In genomic region chr11:69878399-69878798, GRCm38 (mm10) we compare ENCODE assay signal across 12 mouse cellular contexts. TPM values are rescaled to one million over a fixed set of nuclear protein-coding genes. Genes with fewer than 3 reads are reported as not detected.
DNase-seq lines count a peak whose midpoint lies in the region; ATAC-seq and TF ChIP-seq lines count a peak whose summit lies in the region.
"Had no signal": no experiment of that assay in that cellular context is flagged by ENCODE, and none has a peak within 500 bp of the region (broad histone marks: within the 10 kb centered on the region; RNA-seq: fewer than 3 reads in every experiment).

No protein-coding gene starts in this region.

- ATAC-seq in heart, embryonic 16.5 days (replicated peaks; ENCODE audit: extremely low read depth, insufficient read depth, low FRiP score): no peak
- no peak for ATAC-seq in midbrain, embryonic 11.5 days (ENCODE audit: low FRiP score)
- ATAC-seq in midbrain, embryonic 14.5 days (ENCODE audit: low FRiP score, low TSS enrichment): no peak
- ATAC-seq in liver, postnatal 0 days: no peak
- ATAC-seq: forebrain, embryonic 14.5 days had no signal

- H3K9ac ChIP-seq in heart, embryonic 16.5 days (ENCODE audit: low read length): no peak overlapping the region
- H3K9ac ChIP-seq in midbrain, embryonic 11.5 days (ENCODE audit: low read length): no peak overlapping the region
- no peak overlapping the region for H3K9ac ChIP-seq in midbrain, embryonic 14.5 days (replicated peaks; ENCODE audit: low read length)
- no peak overlapping the region for H3K9ac ChIP-seq in liver, postnatal 0 days (replicated peaks)

- no peak for DNase-seq in heart, postnatal 25 days (ENCODE audit: low spot score)
- DNase-seq in midbrain, embryonic 11.5 days (ENCODE audit: low spot score, missing footprints): no peak
- DNase-seq in midbrain, embryonic 14.5 days: no peak
- DNase-seq in liver, postnatal 0 days: no peak
- DNase-seq in spleen, postnatal 36 days (ENCODE audit: low spot score in 2 of 2): no peak
- DNase-seq in left cerebral cortex, postnatal 4 days: no peak

- no peaks in the 10 kb centered on the region for H3K27me3 ChIP-seq in heart, embryonic 16.5 days (ENCODE audit: control insufficient read depth, insufficient read depth, low read length)
- peaks cover 3% of the 10 kb centered on the region; the same call in 1 of the 2 replicates for H3K27me3 ChIP-seq in midbrain, embryonic 11.5 days (ENCODE audit: control insufficient read depth, insufficient read depth, low read length)
- H3K27me3 ChIP-seq in midbrain, embryonic 14.5 days (ENCODE audit: control insufficient read depth, insufficient read depth, low read length): peaks cover 17% of the 10 kb centered on the region; the same call in 1 of the 2 replicates
- no peaks in the 10 kb centered on the region for H3K27me3 ChIP-seq in liver, postnatal 0 days (ENCODE audit: insufficient read depth, low read length)

- no peaks in the 10 kb centered on the region for H3K36me3 ChIP-seq in heart, embryonic 16.5 days (ENCODE audit: control insufficient read depth, insufficient read depth)
- no peaks in the 10 kb centered on the region for H3K36me3 ChIP-seq in midbrain, embryonic 11.5 days (ENCODE audit: control insufficient read depth, insufficient read depth, low read length)
- no peaks in the 10 kb centered on the region for H3K36me3 ChIP-seq in midbrain, embryonic 14.5 days (ENCODE audit: control insufficient read depth, insufficient read depth, low read length)
- H3K36me3 ChIP-seq in liver, postnatal 0 days (replicated peaks; ENCODE audit: insufficient read depth, low read length): 0 out of 2 replicates have a peak, but pooled peaks cover under 1% of the 10 kb centered on the region

- no peak for TF ChIP-seq CTCF in liver, postnatal 0 days (IDR thresholded peaks at IDR 0.05; ENCODE audit: low read depth)

- intact Hi-C loops in heart, postnatal 25 days (cut with DNase I): loop anchor here (2.0 to 10.0 kb wide), 3 partner anchors 72 to 224 kb away; partner anchors contain the start of genes Senp3, Sox15 and Tnfsf13
- intact Hi-C loops in left cerebral cortex, postnatal 4 days (cut with DNase I): no loop called here

- 90% methylated on average over 3 of the region's 3 CpGs for WGBS in heart, embryonic 16.5 days
- 60% methylated on average over 3 of the region's 3 CpGs for WGBS in midbrain, embryonic 11.5 days
- 63% methylated on average over 3 of the region's 3 CpGs for WGBS in midbrain, embryonic 14.5 days
- WGBS in liver, postnatal 0 days (ENCODE audit: insufficient replicate concordance): 80% methylated on average over 3 of the region's 3 CpGs

- H3K9me3 ChIP-seq in heart, embryonic 16.5 days (replicated peaks; ENCODE audit: control insufficient read depth, low read length): no peaks in the 10 kb centered on the region
- H3K9me3 ChIP-seq in midbrain, embryonic 11.5 days (ENCODE audit: control insufficient read depth, low read length): no peaks in the 10 kb centered on the region
- H3K9me3 ChIP-seq in midbrain, embryonic 14.5 days (ENCODE audit: control insufficient read depth, low read length): no peaks in the 10 kb centered on the region
- no peaks in the 10 kb centered on the region for H3K9me3 ChIP-seq in liver, postnatal 0 days (ENCODE audit: low read length)

- H3K4me2 ChIP-seq in heart, embryonic 16.5 days (ENCODE audit: low read depth, low read length): peak overlapping the region; percentile 7; the same call in 1 of the 2 replicates
- H3K4me2 ChIP-seq in midbrain, embryonic 11.5 days: 0 out of 2 replicates have a peak overlapping the region, but pooled peaks have one; percentile 6
- H3K4me2 ChIP-seq in midbrain, embryonic 14.5 days (ENCODE audit: low read length): no peak overlapping the region
- H3K4me2 ChIP-seq in liver, postnatal 0 days (ENCODE audit: low read depth, low read length): 0 out of 2 replicates have a peak overlapping the region, but pooled peaks have one; percentile 20

- peaks cover 20% of the 10 kb centered on the region for H3K4me1 ChIP-seq in heart, embryonic 16.5 days (ENCODE audit: control insufficient read depth, insufficient read depth, low read length)
- H3K4me1 ChIP-seq in midbrain, embryonic 11.5 days (ENCODE audit: control insufficient read depth, insufficient read depth, low read length): peaks cover 19% of the 10 kb centered on the region
- peaks cover 14% of the 10 kb centered on the region for H3K4me1 ChIP-seq in midbrain, embryonic 14.5 days (ENCODE audit: control insufficient read depth, insufficient read depth, low read length)
- peaks cover 6% of the 10 kb centered on the region for H3K4me1 ChIP-seq in brown adipose tissue, adult 24 weeks (ENCODE audit: control insufficient read depth, insufficient read depth, insufficient read length, low read length)
- peaks cover 45% of the 10 kb centered on the region for H3K4me1 ChIP-seq in liver, postnatal 0 days (ENCODE audit: insufficient read depth)

- H3K4me3 ChIP-seq in heart, embryonic 16.5 days (ENCODE audit: low read length): no peak overlapping the region
- no peak overlapping the region for H3K4me3 ChIP-seq in midbrain, embryonic 11.5 days (ENCODE audit: low read depth, low read length)
- H3K4me3 ChIP-seq in midbrain, embryonic 14.5 days (replicated peaks; ENCODE audit: low read depth, low read length): no peak overlapping the region
- H3K4me3 ChIP-seq in brown adipose tissue, adult 24 weeks (ENCODE audit: insufficient read depth, low read depth, low read length): peak overlapping the region; percentile 7; the same call in 1 of the 2 replicates
- no peak overlapping the region for H3K4me3 ChIP-seq in liver, postnatal 0 days (ENCODE audit: low read depth, low read length)

- no peak for TF ChIP-seq EP300 in liver, postnatal 0 days (IDR thresholded peaks at IDR 0.05; ENCODE audit: low read depth)

- no peak overlapping the region for H3K27ac ChIP-seq in heart, embryonic 16.5 days (ENCODE audit: low read length)
- H3K27ac ChIP-seq in midbrain, embryonic 11.5 days (ENCODE audit: low read depth, low read length): no peak overlapping the region
- H3K27ac ChIP-seq in midbrain, embryonic 14.5 days (replicated peaks; ENCODE audit: low read depth, low read length): no peak overlapping the region
- peak overlapping the region; percentile 17; the same call in 1 of the 2 replicates for H3K27ac ChIP-seq in brown adipose tissue, adult 24 weeks (replicated peaks; ENCODE audit: low read depth, low read length)
- H3K27ac ChIP-seq in liver, postnatal 0 days (ENCODE audit: low read depth): no peak overlapping the region

RNA-seq across cellular contexts. Expression of gene Tmem95, which starts 0.6 kb away (rescaled TPM):
- not detected in 2 replicates for polyA plus RNA-seq in heart, embryonic 16.5 days (2015; fragmentation: Nextera tagmentation; extraction: Ambion mirVana)
- not detected for total RNA-seq in heart, postnatal 25 days (2021)
- not detected in 2 replicates for polyA plus RNA-seq in midbrain, embryonic 11.5 days (2014; fragmentation: Nextera tagmentation; extraction: Ambion mirVana)
- polyA plus RNA-seq in midbrain, embryonic 14.5 days (2014; fragmentation: Nextera tagmentation; extraction: Ambion mirVana): not detected in 2 replicates
- polyA plus RNA-seq in brown adipose tissue, adult 24 weeks (2012; ENCODE audit: insufficient read depth, insufficient read length, missing spikeins): not detected in 2 replicates
- polyA plus RNA-seq in liver, postnatal 0 days (2015; fragmentation: Nextera tagmentation; extraction: Ambion mirVana): not detected in 2 replicates
- not detected for total RNA-seq in left cerebral cortex, postnatal 4 days (2021)
- total RNA-seq: left cerebral cortex, adult 18-20 months; neutrophil, adult 5-6 weeks had no signal
- polyA plus RNA-seq: forebrain, embryonic 14.5 days; gonadal fat pad, adult 2 months had no signal

RNA-seq across cellular contexts. Expression of gene Kctd11, which starts 2.8 kb away (rescaled TPM):
- polyA plus RNA-seq in heart, embryonic 16.5 days (2015; fragmentation: Nextera tagmentation; extraction: Ambion mirVana): 3.9 and 4.3 TPM in 2 replicates
- total RNA-seq in heart, postnatal 25 days (2021): 1 to 10 TPM; 2.5 to 3.5 TPM
- 3.1 and 3.9 TPM in 2 replicates for polyA plus RNA-seq in midbrain, embryonic 11.5 days (2014; fragmentation: Nextera tagmentation; extraction: Ambion mirVana)
- polyA plus RNA-seq in midbrain, embryonic 14.5 days (2014; fragmentation: Nextera tagmentation; extraction: Ambion mirVana): 0.74 and 1.0 TPM in 2 replicates
- 2.5 and 3.3 TPM in 2 replicates for polyA plus RNA-seq in brown adipose tissue, adult 24 weeks (2012; ENCODE audit: insufficient read depth, insufficient read length, missing spikeins)
- polyA plus RNA-seq in liver, postnatal 0 days (2015; fragmentation: Nextera tagmentation; extraction: Ambion mirVana): 0.92 and 0.95 TPM in 2 replicates
- total RNA-seq in left cerebral cortex, postnatal 4 days (2021): 1 to 10 TPM in 1 of 2 experiments, under 1 TPM in 1; 0.38 to 1.0 TPM

RNA-seq across cellular contexts. Expression of gene Acap1, which starts 16.9 kb away (rescaled TPM):
- polyA plus RNA-seq in heart, embryonic 16.5 days (2015; fragmentation: Nextera tagmentation; extraction: Ambion mirVana): 10.8 and 19.9 TPM in 2 replicates
- total RNA-seq in heart, postnatal 25 days (2021): 1 to 10 TPM in 1 of 2 experiments, under 1 TPM in 1; 0.88 to 1.1 TPM
- 0.36 and 0.59 TPM in 2 replicates for polyA plus RNA-seq in midbrain, embryonic 11.5 days (2014; fragmentation: Nextera tagmentation; extraction: Ambion mirVana)
- polyA plus RNA-seq in midbrain, embryonic 14.5 days (2014; fragmentation: Nextera tagmentation; extraction: Ambion mirVana): 0.17 and 0.30 TPM in 2 replicates
- not detected in 2 replicates for polyA plus RNA-seq in brown adipose tissue, adult 24 weeks (2012; ENCODE audit: insufficient read depth, insufficient read length, missing spikeins)
- 6.5 and 7.1 TPM in 2 replicates for polyA plus RNA-seq in liver, postnatal 0 days (2015; fragmentation: Nextera tagmentation; extraction: Ambion mirVana)
- under 1 TPM; 0.50 to 0.72 TPM for total RNA-seq in left cerebral cortex, postnatal 4 days (2021)

RNA-seq across cellular contexts. Expression of gene Tnk1, which starts 19.9 kb away (rescaled TPM):
- 0.26 and 0.90 TPM in 2 replicates for polyA plus RNA-seq in heart, embryonic 16.5 days (2015; fragmentation: Nextera tagmentation; extraction: Ambion mirVana)
- under 1 TPM in 1 of 2 experiments, not detected in 1; 0.14 TPM for total RNA-seq in heart, postnatal 25 days (2021)
- polyA plus RNA-seq in midbrain, embryonic 11.5 days (2014; fragmentation: Nextera tagmentation; extraction: Ambion mirVana): 0.44 and 0.48 TPM in 2 replicates
- not detected in 2 replicates for polyA plus RNA-seq in midbrain, embryonic 14.5 days (2014; fragmentation: Nextera tagmentation; extraction: Ambion mirVana)
- not detected in 2 replicates for polyA plus RNA-seq in brown adipose tissue, adult 24 weeks (2012; ENCODE audit: insufficient read depth, insufficient read length, missing spikeins)
- 0.28 and 0.69 TPM in 2 replicates for polyA plus RNA-seq in liver, postnatal 0 days (2015; fragmentation: Nextera tagmentation; extraction: Ambion mirVana)
- not detected for total RNA-seq in left cerebral cortex, postnatal 4 days (2021)
- total RNA-seq: neutrophil, adult 5-6 weeks had no signal

RNA-seq across cellular contexts. Expression of gene 2810408A11Rik, which starts 22.4 kb away (rescaled TPM):
- 4.1 and 4.4 TPM in 2 replicates for polyA plus RNA-seq in heart, embryonic 16.5 days (2015; fragmentation: Nextera tagmentation; extraction: Ambion mirVana)
- total RNA-seq in heart, postnatal 25 days (2021): under 1 TPM; 0.17 to 0.23 TPM
- 15.3 and 17.8 TPM in 2 replicates for polyA plus RNA-seq in midbrain, embryonic 11.5 days (2014; fragmentation: Nextera tagmentation; extraction: Ambion mirVana)
- 9.4 and 13.0 TPM in 2 replicates for polyA plus RNA-seq in midbrain, embryonic 14.5 days (2014; fragmentation: Nextera tagmentation; extraction: Ambion mirVana)
- polyA plus RNA-seq in brown adipose tissue, adult 24 weeks (2012; ENCODE audit: insufficient read depth, insufficient read length, missing spikeins): 3.2 TPM in 1 of 2 replicates, not detected in the other
- 0.90 and 1.2 TPM in 2 replicates for polyA plus RNA-seq in liver, postnatal 0 days (2015; fragmentation: Nextera tagmentation; extraction: Ambion mirVana)
- total RNA-seq in left cerebral cortex, postnatal 4 days (2021): 10 to 100 TPM in 1 of 2 experiments, 1 to 10 TPM in 1; 8.3 to 10.7 TPM
